Mouse (Mus musculus) layer of hippocampus, adult 8-10 months (tissue): ENCODE results near the gene Zcchc7. TPM values are rescaled to one million over a fixed set of nuclear protein-coding genes. Genes with fewer than 3 reads are reported as not detected.
"Not testable (repeated sequence)": the region's sequence is repeated elsewhere in the genome, so short reads cannot be mapped to it uniquely, and the experiment has no call there.

ENCODE experiments used
- DNase-seq, 2 experiments: peaks; one replicate each; pipeline ENCODE4 v3.0.0; 2022; ENCODE audit warnings: low spot score in 2 of 2
- total RNA-seq, 4 experiments: library from RNA; stranded (reverse); gene quantifications; 2 replicates each; pipeline ENCODE4 v1.2.4; 2022

Zcchc7 gene
- total RNA-seq, 4 experiments from 2014 or later, result 56.6 to 93.7 (median 75.1) TPM

DNA sequence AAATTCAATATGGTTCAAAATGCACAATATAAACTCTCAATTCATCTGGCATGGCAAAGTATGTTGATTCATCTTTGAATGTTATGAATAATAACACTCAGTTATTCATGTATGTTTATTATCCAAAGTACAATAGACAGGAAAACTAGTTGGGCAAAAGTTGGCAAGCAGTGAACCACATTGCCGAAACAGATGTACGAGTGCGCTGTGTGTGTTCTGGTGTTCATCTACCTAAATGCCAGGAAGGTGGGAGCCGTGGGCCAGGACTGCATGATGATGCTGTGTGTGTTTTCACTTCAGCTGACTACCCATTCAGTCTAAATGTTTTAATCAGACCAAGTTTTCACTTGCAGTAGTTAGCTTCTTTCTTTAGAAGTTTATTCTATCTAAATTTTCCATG lies 150.7 kb downstream of the Zcchc7 start:
- no peak for DNase-seq

DNA sequence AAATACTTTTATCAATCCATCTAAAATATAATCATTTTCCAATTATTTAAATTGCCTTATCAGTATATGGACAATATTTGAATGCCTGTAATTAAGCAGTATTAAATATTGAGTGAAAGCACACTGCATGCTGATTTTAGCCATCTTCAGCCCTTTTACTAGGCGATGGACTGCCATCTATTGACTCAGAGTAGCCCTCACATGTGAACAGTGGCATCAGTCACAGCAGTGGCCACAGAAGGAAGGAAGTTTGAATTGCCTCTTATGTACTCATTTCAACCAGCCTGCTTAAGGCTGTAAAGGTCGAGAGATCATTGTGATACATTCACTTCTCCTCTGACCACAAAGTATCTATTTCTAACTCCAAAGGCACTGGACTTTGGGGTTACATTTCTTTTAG lies 154.4 kb downstream of the Zcchc7 start:
- no peak for DNase-seq

DNA sequence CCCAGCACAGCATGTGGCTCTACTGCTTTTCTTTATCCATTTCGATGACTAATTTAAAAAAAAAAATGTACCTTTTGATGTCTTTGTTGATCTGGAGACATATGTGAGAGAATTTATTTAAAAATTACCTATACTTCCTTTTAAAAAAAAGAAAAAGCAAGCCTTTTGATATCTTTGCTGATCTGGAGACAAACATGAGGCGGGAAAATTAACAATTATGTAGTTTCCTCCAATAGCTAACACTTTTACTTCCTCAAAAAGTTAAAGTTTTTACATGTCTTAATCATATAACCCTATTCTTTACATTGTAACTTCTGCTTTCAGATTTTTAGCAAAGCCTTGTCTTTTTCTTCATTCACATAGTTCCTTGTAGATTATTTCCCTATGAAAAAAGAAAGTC lies 155.2 kb downstream of the Zcchc7 start:
- no peak for DNase-seq

DNA sequence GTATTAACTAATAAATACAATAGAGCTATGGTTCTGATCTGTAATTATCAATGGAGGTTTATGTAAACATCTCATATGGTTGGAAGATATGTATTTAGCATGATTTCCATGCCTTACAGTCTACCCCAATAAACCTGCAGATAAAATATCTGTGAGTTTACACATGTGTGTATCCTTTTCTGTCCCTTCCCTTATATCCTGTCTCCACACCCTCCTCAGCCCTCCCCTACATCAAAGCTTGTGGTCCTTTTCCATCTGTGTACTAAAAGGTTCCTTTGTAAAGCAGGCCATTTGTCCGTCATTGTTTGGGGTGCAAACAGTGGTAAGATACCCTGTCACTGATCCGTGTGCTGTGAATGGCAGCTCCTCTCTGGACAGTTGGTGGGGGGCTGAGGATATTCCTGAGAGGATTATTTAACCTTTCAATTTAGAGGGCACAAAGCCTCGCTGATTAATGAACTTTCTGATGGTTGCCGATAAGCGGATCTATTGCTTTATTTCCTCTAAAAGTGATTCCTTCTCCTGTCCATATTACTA lies 161.7 kb downstream of the Zcchc7 start:
- no peak for DNase-seq

DNA sequence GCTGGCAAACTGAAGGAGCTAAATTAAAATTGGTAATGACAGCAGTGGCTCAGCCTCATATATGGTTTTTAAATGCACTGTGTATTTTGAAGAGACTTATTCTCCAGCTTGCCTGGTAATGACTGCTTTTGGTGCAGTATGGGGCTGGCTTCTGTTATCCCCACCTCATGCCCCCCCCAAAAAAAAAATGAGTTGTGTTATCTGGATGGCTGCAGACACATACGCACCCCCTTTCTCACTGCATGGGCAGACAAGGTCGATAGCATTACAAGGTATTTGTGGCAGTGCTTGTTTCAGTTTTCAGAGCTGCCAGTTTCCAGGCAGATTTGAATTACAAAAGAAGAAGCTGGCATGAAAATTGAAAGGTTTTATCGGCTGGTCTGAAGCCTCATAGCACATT lies 162.2 kb downstream of the Zcchc7 start:
- DNase-seq, result no peak

DNA sequence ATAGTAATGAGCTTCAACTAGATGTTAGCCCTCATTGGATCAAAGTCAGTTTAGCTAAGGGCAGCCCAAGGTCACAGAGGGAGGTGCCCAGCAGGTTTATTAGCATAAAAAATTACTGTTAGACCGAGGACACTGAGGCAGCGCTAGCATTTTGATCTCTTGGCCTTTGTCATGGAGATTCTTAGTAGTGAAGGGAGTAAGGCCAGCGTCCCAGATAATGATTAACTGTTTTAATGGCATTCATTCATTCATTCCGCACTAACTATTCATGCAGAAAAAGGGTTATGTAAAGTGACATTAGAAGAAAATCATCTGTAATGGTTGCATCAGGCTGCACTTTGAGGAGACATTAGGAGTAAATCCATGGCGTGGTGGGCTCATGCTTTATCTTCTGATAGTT lies 165.2 kb downstream of the Zcchc7 start:
- no peak for DNase-seq

DNA sequence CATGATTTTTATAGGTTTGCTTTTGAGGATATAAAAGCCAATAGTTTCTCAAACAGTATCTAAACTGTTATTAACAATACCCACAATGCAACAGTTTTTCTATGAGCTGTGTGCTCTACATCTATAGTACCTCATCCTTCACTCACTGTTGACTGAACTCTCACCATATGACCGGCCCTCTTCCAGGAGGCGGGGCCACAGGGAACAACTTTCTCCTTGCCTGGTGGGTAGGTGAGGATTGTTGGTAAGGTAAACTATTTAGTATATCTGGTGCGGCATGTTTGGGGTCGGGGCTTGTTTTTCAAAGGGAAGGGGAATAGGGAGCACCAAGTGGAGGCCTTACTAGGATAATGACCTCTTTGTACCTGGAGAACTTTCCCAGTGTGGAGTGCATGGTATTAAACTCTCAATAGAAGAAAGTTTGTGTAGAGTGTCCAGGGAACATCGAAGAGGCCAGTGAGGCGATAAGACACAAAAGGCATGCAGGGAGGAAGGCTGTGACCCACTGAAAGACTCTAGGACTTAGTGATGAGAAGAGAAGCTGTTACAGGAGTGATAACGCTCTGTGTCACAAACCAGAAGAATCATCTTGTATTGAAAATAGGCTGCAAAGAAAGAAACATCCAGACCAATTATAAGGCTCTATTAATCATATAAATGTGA lies 166.9 kb downstream of the Zcchc7 start:
- no peak for DNase-seq

DNA sequence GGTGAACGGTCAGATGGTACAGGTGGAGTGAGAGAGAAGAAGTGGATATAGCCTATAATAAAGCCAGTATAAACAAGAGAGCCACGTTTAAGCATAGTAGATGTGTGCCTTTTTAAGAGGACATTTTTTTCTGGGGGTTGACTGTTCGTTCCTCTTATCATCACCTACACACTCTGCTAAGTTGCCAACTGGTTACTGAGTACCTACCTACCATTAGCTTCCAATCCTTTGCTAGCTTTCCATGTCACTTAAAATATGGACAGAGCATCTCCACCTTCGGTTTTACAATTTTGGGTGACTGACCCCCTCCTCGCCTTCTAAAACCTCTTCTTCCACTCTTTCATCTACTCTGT lies 167.4 kb downstream of the Zcchc7 start:
- DNase-seq, result no peak

DNA sequence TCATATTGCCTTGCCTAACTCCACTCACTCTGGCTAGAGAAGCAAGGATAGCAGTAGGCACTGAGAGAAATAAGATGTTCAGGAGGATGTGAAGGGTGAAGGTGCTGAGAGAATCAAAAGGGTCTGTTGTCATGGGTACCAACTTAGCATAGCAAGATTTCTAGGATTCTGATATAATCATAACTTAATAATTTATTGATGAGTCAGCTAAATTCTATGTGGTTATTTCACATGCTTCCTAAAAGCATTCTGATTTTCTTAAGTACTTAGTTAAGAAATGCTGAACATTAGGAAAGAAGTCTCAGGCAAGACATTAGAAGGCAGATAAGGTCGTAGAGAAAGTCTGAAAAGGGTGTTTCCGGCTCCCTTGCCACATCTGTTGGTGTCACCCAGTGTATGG lies 172.3 kb downstream of the Zcchc7 start:
- DNase-seq, result no peak

DNA sequence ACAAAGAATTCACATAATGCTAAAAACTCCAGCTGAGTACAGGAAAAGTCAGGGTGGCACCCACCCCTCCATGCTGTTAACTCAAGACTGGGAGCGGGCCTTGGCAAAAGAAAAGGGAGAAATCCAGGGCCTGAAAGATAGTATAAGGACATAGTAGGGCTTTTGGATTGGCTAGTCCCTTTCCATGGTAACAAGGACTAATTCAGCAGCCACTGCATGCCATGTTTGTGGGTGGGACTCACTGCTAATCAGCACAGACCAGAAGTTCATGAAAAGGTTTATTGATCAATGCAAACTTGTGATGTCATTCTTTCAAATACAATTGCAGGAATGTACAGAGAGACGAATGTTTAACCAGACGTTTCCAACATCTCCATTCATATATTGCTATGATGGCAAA lies 173.1 kb downstream of the Zcchc7 start:
- DNase-seq, result no peak

DNA sequence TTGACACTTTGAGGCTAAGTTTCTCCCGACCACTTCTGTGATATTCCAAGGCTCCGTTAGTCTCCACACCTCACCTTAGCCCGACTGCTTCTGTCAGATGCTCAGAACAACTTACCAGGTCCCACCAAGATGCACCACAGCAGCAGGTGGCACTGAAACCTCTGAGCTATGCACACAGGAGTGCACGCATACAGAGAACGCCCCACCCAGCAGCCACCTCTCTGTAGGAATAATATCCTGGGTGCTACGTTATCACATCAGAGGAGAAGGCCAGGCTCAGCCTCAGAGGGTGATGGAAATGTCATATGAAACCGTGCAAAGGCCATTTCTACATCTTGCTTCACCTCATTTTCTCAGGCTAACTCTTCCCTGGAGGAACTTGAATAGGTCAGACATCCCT lies 174.7 kb downstream of the Zcchc7 start:
- no peak for DNase-seq

DNA sequence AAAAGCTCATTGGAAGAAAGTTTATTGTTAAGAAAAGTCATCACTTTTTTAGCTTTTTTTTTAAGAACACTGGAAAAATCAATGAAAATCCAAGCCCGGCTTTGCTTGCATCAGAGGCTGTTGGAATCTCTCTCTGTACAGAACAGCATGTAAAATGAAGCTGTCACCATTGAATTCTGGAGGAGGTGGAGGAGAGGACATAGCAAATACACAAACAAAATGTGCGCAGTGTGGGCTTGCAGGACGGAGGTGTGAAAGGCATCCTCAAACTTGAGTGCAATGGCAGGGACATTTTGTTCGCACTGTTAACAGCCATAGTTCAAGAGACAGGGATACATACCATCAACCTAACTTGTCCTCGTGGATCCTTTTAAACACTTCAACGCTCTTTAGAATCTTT lies 176.1 kb downstream of the Zcchc7 start:
- DNase-seq, result no peak

DNA sequence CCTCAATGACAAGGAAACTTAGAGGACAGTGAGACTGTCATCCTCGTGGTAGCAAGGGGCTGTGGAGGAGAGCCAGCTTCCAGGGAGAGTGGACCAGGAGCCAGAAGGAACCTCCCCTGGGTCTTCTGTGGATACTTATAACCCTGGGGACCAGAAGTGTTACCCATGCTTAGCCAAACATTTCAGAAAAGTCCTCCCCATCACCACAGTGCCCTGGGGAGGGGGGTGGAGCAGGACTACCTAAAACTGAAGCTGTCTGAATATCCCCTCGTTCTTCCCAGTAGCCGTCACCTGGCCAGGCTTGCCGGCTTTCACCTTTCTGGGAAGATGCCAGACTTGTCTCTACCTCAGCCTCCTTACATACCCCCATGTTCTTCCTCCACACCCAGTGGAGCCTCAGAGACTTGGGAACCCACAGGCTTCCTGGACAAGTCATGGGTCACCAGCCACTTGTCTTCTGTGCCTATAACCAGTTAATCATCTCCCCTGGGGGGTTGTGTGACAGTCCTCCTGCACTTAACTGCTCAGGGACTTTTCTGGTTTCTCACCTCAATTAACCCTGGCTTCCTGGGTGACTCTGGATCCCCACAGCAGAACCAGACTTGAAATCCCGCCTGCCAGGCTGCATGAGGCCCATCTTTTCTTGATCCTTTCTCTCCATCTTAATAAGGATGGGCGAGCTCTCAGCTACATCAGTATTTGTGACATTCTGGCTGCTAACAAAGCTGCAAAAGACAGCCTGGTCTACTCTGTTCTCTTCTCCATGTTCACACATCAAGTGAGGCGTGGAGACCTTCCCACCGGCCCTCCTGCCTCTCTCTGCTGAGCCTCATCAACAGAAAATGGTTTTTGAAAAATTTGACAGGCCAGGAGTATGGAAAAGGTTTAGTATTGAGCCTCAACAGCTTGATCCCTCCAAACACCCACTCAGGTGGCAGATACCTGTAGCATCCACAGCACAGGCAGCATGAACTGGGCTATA lies 183.0 kb downstream of the Zcchc7 start:
- DNase-seq, result no peak

DNA sequence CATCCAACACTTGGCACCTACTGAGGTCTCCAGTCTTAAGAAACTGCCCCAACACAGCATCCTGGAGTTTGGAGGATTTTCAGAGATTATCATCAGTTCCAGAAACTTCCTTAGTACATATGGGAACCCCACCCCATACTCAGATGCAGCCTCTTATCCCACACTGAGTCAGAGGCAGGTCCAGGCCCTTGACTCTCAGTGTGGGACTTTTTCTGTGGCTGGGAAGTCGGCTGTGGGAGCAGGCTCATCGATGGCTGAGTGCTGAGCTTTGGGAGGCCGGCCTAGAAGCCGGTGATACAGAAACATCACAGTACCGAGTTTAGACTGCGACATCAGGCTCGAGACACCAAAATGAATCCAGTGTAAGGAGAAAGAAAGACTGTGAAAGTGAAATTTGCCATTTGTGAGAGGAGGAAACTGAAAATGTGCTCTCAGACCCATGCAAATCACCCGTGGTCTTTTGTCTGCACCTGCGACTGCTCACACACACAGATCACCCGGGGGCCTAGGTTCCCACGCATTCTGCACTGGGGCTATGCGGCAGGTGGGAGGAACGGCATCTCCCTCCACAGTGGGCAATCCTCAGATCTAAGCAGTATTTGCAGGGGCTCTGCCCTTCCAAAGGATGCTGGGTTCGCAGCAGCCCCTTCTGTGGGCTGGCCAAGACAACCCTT lies 184.0 kb downstream of the Zcchc7 start:
- no peak for DNase-seq

DNA sequence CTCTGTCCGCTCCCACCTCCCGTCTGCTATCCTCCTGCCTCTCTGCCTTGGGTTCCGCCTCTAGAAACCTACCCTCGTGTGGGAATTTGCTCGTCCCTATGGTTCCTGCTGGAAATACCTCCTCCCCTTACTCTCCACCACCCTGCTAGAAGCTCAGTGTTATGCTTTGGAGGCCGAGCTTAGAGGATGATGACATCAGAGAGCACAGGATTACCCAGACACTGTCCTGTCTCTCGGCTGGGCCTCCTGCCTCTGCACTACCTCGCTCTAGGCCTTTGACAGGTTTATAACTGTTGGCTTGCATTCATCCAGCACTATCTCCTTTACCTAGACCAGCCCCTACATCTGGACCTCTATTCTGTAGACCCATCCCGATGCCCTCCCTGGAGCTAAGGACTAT lies 184.6 kb downstream of the Zcchc7 start:
- DNase-seq, result no peak

DNA sequence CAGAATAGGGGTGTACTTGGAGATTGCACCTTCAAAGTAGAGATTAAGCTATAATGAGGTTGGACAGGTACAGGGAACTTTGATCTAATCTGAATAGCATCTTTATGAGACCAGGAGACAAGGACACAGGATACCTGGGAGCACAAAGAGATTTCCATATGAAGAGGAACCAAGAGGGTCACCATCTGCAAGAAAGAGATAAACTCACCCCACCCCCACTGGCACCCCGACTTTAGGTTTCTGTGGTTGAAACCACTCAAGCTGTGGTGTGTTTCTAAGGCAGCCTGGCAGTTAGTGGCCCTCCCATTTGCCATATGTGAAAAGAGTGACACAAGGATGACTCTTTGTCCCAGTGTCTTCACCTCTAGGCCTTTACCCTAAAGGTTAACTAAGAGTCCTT lies 186.6 kb downstream of the Zcchc7 start:
- DNase-seq, result no peak

DNA sequence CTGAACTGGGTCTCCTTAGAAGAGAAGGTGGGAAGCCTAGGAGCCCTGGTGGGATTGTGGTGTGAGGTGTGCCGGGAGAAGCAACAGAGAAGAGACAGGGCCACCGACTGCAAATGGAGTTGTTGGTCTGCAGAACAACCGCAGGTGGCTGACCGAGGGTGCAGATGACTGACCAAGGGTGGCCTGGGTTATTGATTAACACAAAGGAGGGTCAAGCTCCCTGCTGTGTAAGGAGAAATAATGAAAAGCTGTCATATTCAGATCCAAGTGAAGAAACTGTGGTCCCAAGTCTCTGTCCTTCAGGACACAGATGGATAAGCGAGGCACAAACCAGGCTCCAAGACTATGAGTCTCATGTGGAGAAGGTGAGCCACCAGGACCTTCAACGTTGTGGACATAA lies 187.8 kb downstream of the Zcchc7 start:
- no peak for DNase-seq

DNA sequence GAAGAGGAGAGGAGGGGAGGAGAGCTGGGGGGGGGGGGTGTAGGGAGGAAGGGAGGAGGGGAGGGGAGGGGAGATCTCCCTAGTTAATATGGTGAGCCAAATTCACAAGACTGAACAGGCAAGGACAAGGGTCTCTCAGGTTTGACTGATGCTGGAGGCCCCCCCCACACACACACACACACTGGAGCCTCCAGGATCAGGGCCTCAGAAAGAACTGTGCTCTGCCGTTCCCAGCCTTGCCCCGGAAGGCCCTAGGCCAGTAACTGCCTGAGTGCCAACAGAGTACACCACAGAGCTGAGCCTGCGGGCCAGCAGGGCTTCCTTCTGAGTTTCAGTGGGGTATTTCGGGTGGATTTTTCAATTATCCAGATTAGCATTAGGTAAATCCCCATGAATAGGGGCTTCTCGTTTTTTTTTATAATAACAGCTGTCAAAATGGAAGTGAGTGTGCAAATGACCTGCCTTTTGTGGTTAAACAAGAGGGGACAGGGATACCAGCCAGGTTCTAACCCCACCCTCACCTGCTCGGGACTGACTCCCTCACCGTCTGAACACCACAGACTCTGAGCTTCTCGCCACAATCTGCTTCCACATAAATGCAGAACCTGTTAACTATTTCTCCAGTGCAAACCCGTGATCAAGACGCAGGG lies 188.9 kb downstream of the Zcchc7 start:
- DNase-seq, result no peak

DNA sequence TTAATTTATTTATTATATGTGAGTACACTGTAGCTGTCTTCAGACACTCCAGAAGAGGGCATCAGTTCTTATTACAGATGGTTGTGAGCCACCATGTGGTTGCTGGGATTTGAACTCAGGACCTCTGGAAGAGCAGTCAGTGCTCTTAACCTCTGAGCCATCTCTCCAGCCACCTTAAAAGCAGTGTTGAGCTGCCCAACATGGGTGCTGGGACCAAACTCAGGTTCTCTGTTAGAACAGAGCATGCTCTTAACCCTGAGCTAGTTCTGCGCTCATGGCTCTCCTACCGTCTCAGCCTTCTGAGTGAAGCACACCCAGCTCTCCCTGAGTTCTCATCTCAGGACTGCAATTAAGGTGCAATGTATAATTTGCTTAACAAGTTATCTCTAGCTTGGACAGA lies 190.4 kb downstream of the Zcchc7 start:
- DNase-seq, result not testable (repeated sequence)

DNA sequence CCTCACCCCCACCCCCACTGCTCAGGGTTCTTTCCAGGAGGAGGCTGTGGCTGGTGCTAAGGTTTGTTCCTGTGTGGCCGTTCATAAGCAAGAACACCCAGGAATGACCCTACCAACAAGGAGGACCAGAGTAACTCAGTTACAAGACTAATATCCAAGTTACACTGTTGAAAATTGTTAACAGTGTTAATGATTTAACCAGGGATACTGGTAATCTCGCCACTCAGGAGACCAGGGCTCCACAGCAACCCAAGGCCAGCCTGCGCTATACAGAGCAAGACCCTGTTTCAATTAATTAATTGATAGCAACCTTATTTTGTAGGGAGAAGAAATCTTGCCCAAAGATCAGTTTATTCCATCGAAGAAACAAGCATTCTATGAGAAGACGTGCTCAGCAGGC lies 191.8 kb downstream of the Zcchc7 start:
- DNase-seq, result no peak

DNA sequence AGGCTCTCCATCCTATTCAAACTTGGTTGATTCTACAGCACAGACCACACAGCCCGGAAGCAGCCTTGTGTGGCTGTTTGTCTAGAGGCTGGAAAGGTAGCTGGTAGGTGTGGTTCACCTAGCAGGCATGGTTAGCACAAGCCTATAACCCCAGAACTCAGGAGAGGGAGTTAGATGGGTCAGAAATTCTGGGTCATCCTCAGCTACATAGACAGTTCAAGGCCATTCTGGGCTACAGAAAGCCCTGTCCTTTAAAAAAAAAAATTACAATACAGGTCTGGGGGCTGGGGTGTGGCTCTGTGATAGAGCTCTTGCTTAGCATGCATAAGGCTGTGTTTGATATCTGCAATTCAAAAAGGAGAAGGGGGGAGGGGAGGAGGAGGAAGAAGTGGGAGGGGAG lies 192.6 kb downstream of the Zcchc7 start:
- no peak for DNase-seq

DNA sequence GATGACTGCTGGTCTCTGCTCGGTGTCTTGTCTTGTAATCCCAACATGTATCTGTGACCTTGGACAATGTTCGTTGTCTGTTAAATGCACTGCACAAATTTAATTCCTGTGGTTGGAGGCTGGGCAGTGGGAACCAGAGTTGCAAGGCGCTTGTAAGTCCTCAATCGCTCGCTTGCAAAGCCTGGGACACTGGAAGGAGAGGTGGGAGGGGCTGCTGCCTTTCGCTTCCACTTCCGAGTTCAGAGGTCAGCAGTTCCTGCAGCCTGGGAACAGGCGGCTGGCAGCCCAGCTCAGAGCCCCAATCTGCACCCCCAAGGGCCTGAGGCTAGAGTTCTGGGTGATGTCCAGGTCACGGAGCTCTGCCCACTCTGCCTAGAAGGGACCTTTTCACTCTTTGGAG lies 197.4 kb downstream of the Zcchc7 start:
- DNase-seq, result no peak
